Mouse (Mus musculus): ENCODE data around the gene Adora2a. TPM values are rescaled to one million over a fixed set of nuclear protein-coding genes. Genes with fewer than 3 reads are reported as not detected.

The Adora2a gene
- total and polyA plus RNA-seq, 3 experiments: 0.04 TPM; not detected in 2

- TF ChIP-seq RAD21 (IDR thresholded peaks at IDR 0.05; ENCODE audit: low read depth, low read length) (no peak), TAL1 (IDR thresholded peaks at IDR 0.05; ENCODE audit: low read length) (no peak), TBP (IDR thresholded peaks at IDR 0.05; ENCODE audit: low read depth, low read length) (no peak), RCOR1 (IDR thresholded peaks at IDR 0.05; ENCODE audit: low read depth, low read length) (no peak), HCFC1 (IDR thresholded peaks at IDR 0.05; ENCODE audit: low read depth, low read length) (no peak), ZKSCAN1 (IDR thresholded peaks at IDR 0.05; ENCODE audit: low read depth, low read length) (no peak), ELF1 (IDR thresholded peaks at IDR 0.05; ENCODE audit: low read depth, low read length) (no peak), ZMIZ1 (IDR thresholded peaks at IDR 0.05; ENCODE audit: low read depth, low read length) (no peak), MAFK (IDR thresholded peaks at IDR 0.05; ENCODE audit: borderline replicate concordance, low read depth, low read length) (no peak), USF1 (IDR thresholded peaks at IDR 0.05; ENCODE audit: low read depth, low read length) (no peak)
- Histone ChIP-seq H3K9ac (ENCODE audit: control insufficient read depth, low read depth, low read length, poor library complexity, severe bottlenecking) (no peak overlapping the region), H3K27ac (ENCODE audit: control insufficient read depth, low read depth, low read length) (no peak overlapping the region), H3K9me3 (replicated peaks; ENCODE audit: insufficient read depth, low read length) (no peaks in the 10 kb centered on the region), H3K4me3 (ENCODE audit: control insufficient read depth in 1 of 2, insufficient read depth in 1 of 2, low read depth in 2 of 2, low read length in 2 of 2) (no peak overlapping the region), H3K27me3 (ENCODE audit: control insufficient read depth in 1 of 2, insufficient read depth in 2 of 2, low read length in 2 of 2) (no peaks in the 10 kb centered on the region), H3K36me3 (ENCODE audit: control insufficient read depth in 1 of 2, insufficient read depth in 2 of 2, low read length in 2 of 2) (no peaks in the 10 kb centered on the region), H3K79me2 (ENCODE audit: control insufficient read depth, insufficient read depth, low read length, poor library complexity) (no peaks in the 10 kb centered on the region), H3K4me1 (ENCODE audit: control insufficient read depth in 1 of 2, insufficient read depth in 2 of 2, low read length in 2 of 2) (no peaks in the 10 kb centered on the region)
- DNase-seq (ENCODE audit: low read depth, low spot score): no peak
Observed at GRCm38 (mm10) chr10:75316908-75317761, 458 bp downstream of the Adora2a start.

DNA sequence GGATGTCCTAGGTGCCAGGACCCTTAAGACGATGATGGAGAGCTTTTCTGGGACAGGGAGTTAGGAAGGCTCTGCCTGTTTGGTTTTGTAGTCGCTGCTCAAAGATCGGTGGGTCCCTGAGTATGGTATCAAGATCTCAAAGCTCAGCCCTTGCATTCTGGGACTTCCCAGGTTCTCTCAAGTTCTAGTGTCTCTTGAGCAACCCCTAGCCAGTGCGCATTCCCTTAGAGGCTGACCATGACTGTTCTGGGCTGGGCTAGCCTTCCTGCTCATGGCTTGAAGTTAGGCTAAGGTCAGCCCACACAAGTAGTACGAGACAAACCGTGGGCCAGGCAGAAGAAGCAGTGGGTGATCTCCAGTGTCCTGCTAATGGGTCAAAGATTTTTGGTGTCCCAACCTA lies 1.5 kb downstream of the Adora2a start:
- no peak for DNase-seq (ENCODE audit: low read depth, low spot score)
- no peaks in the 10 kb centered on the region for H3K79me2 ChIP-seq (ENCODE audit: control insufficient read depth, insufficient read depth, low read length, poor library complexity)
- H3K27ac ChIP-seq (ENCODE audit: control insufficient read depth, low read depth, low read length): no peak overlapping the region
- no peak overlapping the region for H3K9ac ChIP-seq (ENCODE audit: control insufficient read depth, low read depth, low read length, poor library complexity, severe bottlenecking)
- no peaks in the 10 kb centered on the region for H3K9me3 ChIP-seq (replicated peaks; ENCODE audit: insufficient read depth, low read length)
- H3K4me3 ChIP-seq (ENCODE audit: control insufficient read depth in 1 of 2, insufficient read depth in 1 of 2, low read depth in 2 of 2, low read length in 2 of 2): no peak overlapping the region
- H3K36me3 ChIP-seq (ENCODE audit: control insufficient read depth in 1 of 2, insufficient read depth in 2 of 2, low read length in 2 of 2): no peaks in the 10 kb centered on the region
- TF ChIP-seq EP300 (IDR thresholded peaks at IDR 0.05; ENCODE audit: low read depth in 1 of 2, low read length in 2 of 2) (no peak), MEF2A (IDR thresholded peaks at IDR 0.05; ENCODE audit: extremely low read depth, insufficient replicate concordance, low read depth, low read length, poor library complexity, severe bottlenecking) (no peak), ELF1 (IDR thresholded peaks at IDR 0.05; ENCODE audit: low read depth, low read length) (no peak), MAZ (IDR thresholded peaks at IDR 0.05; ENCODE audit: low read depth, low read length) (no peak), NELFE (IDR thresholded peaks at IDR 0.05; ENCODE audit: low read depth, low read length) (no peak)
- no peaks in the 10 kb centered on the region for H3K4me1 ChIP-seq (ENCODE audit: control insufficient read depth in 1 of 2, insufficient read depth in 2 of 2, low read length in 2 of 2)
- H3K27me3 ChIP-seq (ENCODE audit: control insufficient read depth in 1 of 2, insufficient read depth in 2 of 2, low read length in 2 of 2): no peaks in the 10 kb centered on the region
